ENCODE assay signal across 9 mouse cellular contexts in genomic region chr11:87270958-87271357, GRCm38 (mm10).
DNase-seq lines count a peak whose midpoint lies in the region; ATAC-seq lines count a peak whose summit lies in the region.
"Had no signal": no experiment of that assay in that cellular context is flagged by ENCODE, and none has a peak within 500 bp of the region (broad histone marks: within the 10 kb centered on the region; RNA-seq: fewer than 3 reads in every experiment).

No protein-coding gene starts in this region.

- DNase-seq in left cerebral cortex, postnatal 4 days = peak; percentile 17
- DNase-seq in left cerebral cortex, postnatal 36 days (ENCODE audit: low spot score in 2 of 2) = no peak
- peak; percentile 18 for DNase-seq in forelimb bud, embryonic 11.5 days (ENCODE audit: low read depth, low spot score)
- no peak for DNase-seq in natural killer cell, adult 2 months (ENCODE audit: low spot score in 2 of 2)
- DNase-seq in embryo, embryonic 10.5 days (ENCODE audit: low spot score) = no peak
- DNase-seq: lung, postnatal 4 days had no signal

- no peak overlapping the region for H3K9ac ChIP-seq in embryonic facial prominence, embryonic 13.5 days
- H3K9ac ChIP-seq in limb, embryonic 13.5 days = no peak overlapping the region

- no peaks in the 10 kb centered on the region for H3K27me3 ChIP-seq in embryonic facial prominence, embryonic 13.5 days
- no peaks in the 10 kb centered on the region for H3K27me3 ChIP-seq in limb, embryonic 13.5 days

- no peaks in the 10 kb centered on the region for H3K36me3 ChIP-seq in embryonic facial prominence, embryonic 13.5 days
- H3K36me3 ChIP-seq in limb, embryonic 13.5 days = no peaks in the 10 kb centered on the region

- 3% methylated on average over 2 of the region's 2 CpGs for WGBS in embryonic facial prominence, embryonic 13.5 days
- WGBS in limb, embryonic 13.5 days = 25% methylated on average over 2 of the region's 2 CpGs

- ATAC-seq in embryonic facial prominence, embryonic 13.5 days (ENCODE audit: insufficient number of reproducible peaks, insufficient read depth, low FRiP score, low TSS enrichment, low read depth) = no peak
- ATAC-seq in limb, embryonic 13.5 days (ENCODE audit: low FRiP score, low read depth) = no peak
- no peak for ATAC-seq in granulocyte monocyte progenitor cell, adult 5-6 weeks (replicated peaks; ENCODE audit: poor library complexity, severe bottlenecking)

- H3K4me3 ChIP-seq in embryonic facial prominence, embryonic 13.5 days = no peak overlapping the region
- no peak overlapping the region for H3K4me3 ChIP-seq in limb, embryonic 13.5 days

- H3K27ac ChIP-seq in embryonic facial prominence, embryonic 13.5 days = peak overlapping the region; percentile 62
- H3K27ac ChIP-seq in limb, embryonic 13.5 days = peak overlapping the region; percentile 55; the same call in 1 of the 2 replicates

- intact Hi-C loops in left cerebral cortex, postnatal 4 days (cut with DNase I) = no loop called here
- intact Hi-C loops in left cerebral cortex, postnatal 36 days (cut with DNase I) = no loop called here

- 0 out of 2 replicates have a peak, but pooled peaks cover 3% of the 10 kb centered on the region for H3K9me3 ChIP-seq in embryonic facial prominence, embryonic 13.5 days
- H3K9me3 ChIP-seq in limb, embryonic 13.5 days = no peaks in the 10 kb centered on the region

- H3K4me2 ChIP-seq in embryonic facial prominence, embryonic 13.5 days = no peak overlapping the region
- no peak overlapping the region for H3K4me2 ChIP-seq in limb, embryonic 13.5 days (replicated peaks)

- peaks cover 7% of the 10 kb centered on the region; the same call in 1 of the 2 replicates for H3K4me1 ChIP-seq in embryonic facial prominence, embryonic 13.5 days
- peaks cover 4% of the 10 kb centered on the region for H3K4me1 ChIP-seq in limb, embryonic 13.5 days

Comparison
In these comparisons a context has a peak if more than half of its experiments do, and no peak if none do; other contexts are left out.
1. DNase-seq: peak in left cerebral cortex, postnatal 4 days (single experiment) and forelimb bud, embryonic 11.5 days (single experiment); none in left cerebral cortex, postnatal 36 days (0 of 2), natural killer cell, adult 2 months (0 of 2) and embryo, embryonic 10.5 days (single experiment).